Mouse (Mus musculus): ENCODE measurements around the gene Ube3a. TPM values are rescaled to one million over a fixed set of nuclear protein-coding genes. Genes with fewer than 3 reads are reported as not detected.
A peak's percentile ranks its signal among the peaks of the same experiment; 100 is the strongest.

The Ube3a gene
- total and polyA plus RNA-seq, 2 experiments = 56.2 to 59.5 TPM

GRCm38 (mm10) chr7:59245541-59245940 is 17.0 kb downstream of the Ube3a start:
- no peak overlapping the region for H3K4me3 ChIP-seq (ENCODE audit: insufficient read depth, low read depth, low read length)
- TF ChIP-seq CTCF (IDR thresholded peaks at IDR 0.05; ENCODE audit: low read depth, low read length) (peak; percentile 27; the same call in 1 of the 2 replicates), POLR2A (IDR thresholded peaks at IDR 0.05; ENCODE audit: extremely low read depth, insufficient read depth, low read length) (no peak)
- H3K9ac ChIP-seq (ENCODE audit: low read depth, low read length) = no peak overlapping the region
- no peaks in the 10 kb centered on the region for H3K4me1 ChIP-seq (ENCODE audit: control insufficient read depth, insufficient read depth, low read length)
- H3K27me3 ChIP-seq (ENCODE audit: control insufficient read depth, insufficient read depth, low read length) = no peaks in the 10 kb centered on the region
- WGBS = 96% methylated on average over 2 of the region's 2 CpGs
- peak; percentile 36 for DNase-seq (ENCODE audit: extremely low read depth, low read depth, low spot score)
- H3K27ac ChIP-seq (replicated peaks; ENCODE audit: insufficient read depth, low read depth, low read length) = no peak overlapping the region
- no peaks in the 10 kb centered on the region; the same call in 1 of the 2 replicates for H3K79me2 ChIP-seq (ENCODE audit: control insufficient read depth, insufficient read depth, low read length)
- peaks cover 5% of the 10 kb centered on the region for H3K36me3 ChIP-seq (ENCODE audit: control insufficient read depth, insufficient read depth, low read length)

GRCm38 (mm10) chr7:59253373-59253772 is 24.8 kb downstream of the Ube3a start:
- Histone ChIP-seq H3K36me3 (ENCODE audit: control insufficient read depth, insufficient read depth, low read length) (peaks cover 10% of the 10 kb centered on the region; the same call in 1 of the 2 replicates), H3K4me3 (ENCODE audit: insufficient read depth, low read depth, low read length) (no peak overlapping the region), H3K4me1 (ENCODE audit: control insufficient read depth, insufficient read depth, low read length) (no peaks in the 10 kb centered on the region), H3K27ac (replicated peaks; ENCODE audit: insufficient read depth, low read depth, low read length) (no peak overlapping the region), H3K79me2 (ENCODE audit: control insufficient read depth, insufficient read depth, low read length) (peaks cover 5% of the 10 kb centered on the region; the same call in 1 of the 2 replicates), H3K27me3 (ENCODE audit: control insufficient read depth, insufficient read depth, low read length) (no peaks in the 10 kb centered on the region), H3K9ac (ENCODE audit: low read depth, low read length) (no peak overlapping the region)
- WGBS = 99% methylated on average over 2 of the region's 2 CpGs
- DNase-seq (ENCODE audit: extremely low read depth, low read depth, low spot score) = no peak
- no peak for TF ChIP-seq CTCF (IDR thresholded peaks at IDR 0.05; ENCODE audit: low read depth, low read length)
- TF ChIP-seq POLR2A (IDR thresholded peaks at IDR 0.05; ENCODE audit: extremely low read depth, insufficient read depth, low read length) = no peak

- H3K27ac ChIP-seq (replicated peaks; ENCODE audit: insufficient read depth, low read depth, low read length) = no peak overlapping the region
- peaks cover 4% of the 10 kb centered on the region; the same call in 1 of the 2 replicates for H3K79me2 ChIP-seq (ENCODE audit: control insufficient read depth, insufficient read depth, low read length)
- H3K9ac ChIP-seq (ENCODE audit: low read depth, low read length) = no peak overlapping the region
- peaks cover 2% of the 10 kb centered on the region; the same call in 1 of the 2 replicates for H3K36me3 ChIP-seq (ENCODE audit: control insufficient read depth, insufficient read depth, low read length)
- TF ChIP-seq POLR2A (IDR thresholded peaks at IDR 0.05; ENCODE audit: extremely low read depth, insufficient read depth, low read length) (no peak), CTCF (IDR thresholded peaks at IDR 0.05; ENCODE audit: low read depth, low read length) (no peak)
- no peak overlapping the region for H3K4me3 ChIP-seq (ENCODE audit: insufficient read depth, low read depth, low read length)
- H3K4me1 ChIP-seq (ENCODE audit: control insufficient read depth, insufficient read depth, low read length) = no peaks in the 10 kb centered on the region
- no peak for DNase-seq (ENCODE audit: extremely low read depth, low read depth, low spot score)
- H3K27me3 ChIP-seq (ENCODE audit: control insufficient read depth, insufficient read depth, low read length) = no peaks in the 10 kb centered on the region
- 95% methylated on average over 1 of the region's 1 CpGs for WGBS
Measured at GRCm38 (mm10) chr7:59265538-59265937, 37.0 kb downstream of the Ube3a start.

GRCm38 (mm10) chr7:59271775-59272174 is 43.2 kb downstream of the Ube3a start:
- Histone ChIP-seq H3K27me3 (ENCODE audit: control insufficient read depth, insufficient read depth, low read length) (no peaks in the 10 kb centered on the region), H3K27ac (replicated peaks; ENCODE audit: insufficient read depth, low read depth, low read length) (no peak overlapping the region), H3K4me1 (ENCODE audit: control insufficient read depth, insufficient read depth, low read length) (no peaks in the 10 kb centered on the region), H3K36me3 (ENCODE audit: control insufficient read depth, insufficient read depth, low read length) (peaks cover 13% of the 10 kb centered on the region), H3K4me3 (ENCODE audit: insufficient read depth, low read depth, low read length) (no peak overlapping the region), H3K79me2 (ENCODE audit: control insufficient read depth, insufficient read depth, low read length) (no peaks in the 10 kb centered on the region; the same call in 1 of the 2 replicates), H3K9ac (ENCODE audit: low read depth, low read length) (no peak overlapping the region)
- DNase-seq (ENCODE audit: extremely low read depth, low read depth, low spot score) = no peak
- WGBS = 77% methylated on average over 4 of the region's 4 CpGs
- no peak for TF ChIP-seq CTCF (IDR thresholded peaks at IDR 0.05; ENCODE audit: low read depth, low read length)

- peaks cover 15% of the 10 kb centered on the region for H3K36me3 ChIP-seq (ENCODE audit: control insufficient read depth, insufficient read depth, low read length)
- no peaks in the 10 kb centered on the region for H3K27me3 ChIP-seq (ENCODE audit: control insufficient read depth, insufficient read depth, low read length)
- DNase-seq (ENCODE audit: extremely low read depth, low read depth, low spot score) = no peak
- no peak overlapping the region for H3K4me3 ChIP-seq (ENCODE audit: insufficient read depth, low read depth, low read length)
- H3K79me2 ChIP-seq (ENCODE audit: control insufficient read depth, insufficient read depth, low read length) = no peaks in the 10 kb centered on the region
- H3K9ac ChIP-seq (ENCODE audit: low read depth, low read length) = no peak overlapping the region
- 98% methylated on average over 1 of the region's 1 CpGs for WGBS
- no peak overlapping the region for H3K27ac ChIP-seq (replicated peaks; ENCODE audit: insufficient read depth, low read depth, low read length)
- H3K4me1 ChIP-seq (ENCODE audit: control insufficient read depth, insufficient read depth, low read length) = no peaks in the 10 kb centered on the region
- TF ChIP-seq POLR2A (IDR thresholded peaks at IDR 0.05; ENCODE audit: extremely low read depth, insufficient read depth, low read length) (no peak), CTCF (IDR thresholded peaks at IDR 0.05; ENCODE audit: low read depth, low read length) (no peak)
Measured at GRCm38 (mm10) chr7:59312576-59312975, 84.0 kb downstream of the Ube3a start.

GRCm38 (mm10) chr7:59322759-59323158 is 94.2 kb downstream of the Ube3a start:
- TF ChIP-seq POLR2A (IDR thresholded peaks at IDR 0.05; ENCODE audit: extremely low read depth, insufficient read depth, low read length) (no peak), CTCF (IDR thresholded peaks at IDR 0.05; ENCODE audit: low read depth, low read length) (no peak)
- Histone ChIP-seq H3K9ac (ENCODE audit: low read depth, low read length) (no peak overlapping the region), H3K4me1 (ENCODE audit: control insufficient read depth, insufficient read depth, low read length) (peaks cover 7% of the 10 kb centered on the region), H3K36me3 (ENCODE audit: control insufficient read depth, insufficient read depth, low read length) (no peaks in the 10 kb centered on the region), H3K27me3 (ENCODE audit: control insufficient read depth, insufficient read depth, low read length) (no peaks in the 10 kb centered on the region), H3K4me3 (ENCODE audit: insufficient read depth, low read depth, low read length) (no peak overlapping the region), H3K27ac (replicated peaks; ENCODE audit: insufficient read depth, low read depth, low read length) (no peak overlapping the region), H3K79me2 (ENCODE audit: control insufficient read depth, insufficient read depth, low read length) (no peaks in the 10 kb centered on the region)
- DNase-seq (ENCODE audit: extremely low read depth, low read depth, low spot score) = no peak
- WGBS = 97% methylated on average over 1 of the region's 1 CpGs

All from liver, adult 2 months (tissue).